Mouse (Mus musculus) forebrain, embryonic 14.5 days (tissue): ENCODE measurements around the gene Eml1. TPM values are rescaled to one million over a fixed set of nuclear protein-coding genes. Genes with fewer than 3 reads are reported as not detected.

Experiments used
- ATAC-seq: fragments of 200-750 bp; cut with Nextera tagmentation; 2 replicates; pipeline ENCODE4 v1.8.0; 2017; ENCODE audit warnings: mild to moderate bottlenecking, moderate library complexity
- DNase-seq: peaks from one replicate; pipeline ENCODE4 v3.0.0-alpha.2; 2015; ENCODE audit warnings: low spot score
- H3K27ac ChIP-seq: fragments of 300-500 bp; sonication (generic); 2 replicates; pipeline ENCODE4 v1.5.1; 2014; ENCODE audit warnings: low read depth, mild to moderate bottlenecking, control low read depth, low read length, moderate library complexity
- H3K27me3 ChIP-seq: fragments of 300-500 bp; sonication (generic); replicated peaks from 2 replicates; pipeline ENCODE4 v1.6.1; 2014; ENCODE audit warnings: low read length, control low read depth, mixed read lengths; ENCODE audit not compliant: control insufficient read depth, insufficient read depth
- H3K36me3 ChIP-seq: fragments of 300-500 bp; sonication (generic); 2 replicates; pipeline ENCODE4 v1.6.1; 2014; ENCODE audit warnings: low read length, control low read depth; ENCODE audit not compliant: control insufficient read depth, insufficient read depth
- H3K4me1 ChIP-seq: fragments of 300-500 bp; sonication (generic); 2 replicates; pipeline ENCODE4 v1.6.1; 2014; ENCODE audit warnings: antibody characterized with exemption, low read length, control low read depth; ENCODE audit not compliant: control insufficient read depth, insufficient read depth
- H3K4me2 ChIP-seq: fragments of 300-500 bp; sonication (generic); 2 replicates; pipeline ENCODE4 v1.6.1; 2014; ENCODE audit warnings: mild to moderate bottlenecking, control low read depth, low read length
- H3K4me3 ChIP-seq: fragments of 300-500 bp; sonication (generic); 2 replicates; pipeline ENCODE4 v1.5.1; 2014; ENCODE audit warnings: low read depth, low read length, control low read depth
- H3K9ac ChIP-seq: fragments of 300-500 bp; sonication (generic); 2 replicates; pipeline ENCODE4 v1.6.1; 2014; ENCODE audit warnings: mild to moderate bottlenecking, low read length, control low read depth, moderate library complexity
- H3K9me3 ChIP-seq: fragments of 300-500 bp; sonication (generic); replicated peaks from 2 replicates; pipeline ENCODE4 v1.6.1; 2016; ENCODE audit warnings: low read length, control low read depth, mixed read lengths; ENCODE audit not compliant: control insufficient read depth
- WGBS: fragments of 180-500 bp; shearing (Covaris S2); extraction: QIAGEN DNeasy Blood & Tissue Kit; methylation state at CpG from one replicate; pipeline ENCODE4 v1.1.7; 2014; 5-methylcytosine and 5-hydroxymethylcytosine counted together
- polyA plus RNA-seq: library from polyadenylated mRNA; unstranded; fragments of >200 nt; fragmentation: Nextera tagmentation; extraction: Ambion mirVana; gene quantifications from 2 replicates; pipeline ENCODE4 v1.2.1, GENCODE M21; 2014

Gene Eml1
- polyA plus RNA-seq, 1 experiment from 2014 or later = 52.2 TPM

DNA sequence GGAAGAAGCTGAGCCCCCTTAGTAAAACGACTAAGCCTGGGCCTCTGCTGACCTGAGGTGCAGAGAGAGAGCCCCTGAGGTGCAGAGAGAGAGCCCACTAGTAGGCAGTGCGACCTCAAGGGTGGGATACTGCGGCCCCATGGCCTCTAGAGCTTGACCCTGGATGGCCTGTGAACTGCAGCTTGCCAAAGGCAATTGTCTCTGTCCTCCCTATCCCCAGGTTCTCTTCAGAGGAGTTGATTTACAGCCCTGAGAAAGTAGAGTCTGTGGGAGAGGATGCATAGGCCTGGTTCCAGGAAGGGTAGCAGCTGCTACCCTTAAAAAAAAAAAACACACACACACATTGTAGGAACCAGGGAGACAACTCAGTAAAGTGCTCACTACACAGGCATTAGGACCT is 19.0 kb downstream of the Eml1 start:
- Histone ChIP-seq H3K4me2 (no peak overlapping the region), H3K4me3 (no peak overlapping the region), H3K27ac (no peak overlapping the region), H3K9ac (no peak overlapping the region), H3K9me3 (no peaks in the 10 kb centered on the region), H3K36me3 (no peaks in the 10 kb centered on the region), H3K27me3 (no peaks in the 10 kb centered on the region; the same call in 1 of the 2 replicates), H3K4me1 (peaks cover 16% of the 10 kb centered on the region; the same call in 1 of the 2 replicates)
- no peak for ATAC-seq
- no peak for DNase-seq
- 72% methylated on average over 3 of the region's 3 CpGs for WGBS

DNA sequence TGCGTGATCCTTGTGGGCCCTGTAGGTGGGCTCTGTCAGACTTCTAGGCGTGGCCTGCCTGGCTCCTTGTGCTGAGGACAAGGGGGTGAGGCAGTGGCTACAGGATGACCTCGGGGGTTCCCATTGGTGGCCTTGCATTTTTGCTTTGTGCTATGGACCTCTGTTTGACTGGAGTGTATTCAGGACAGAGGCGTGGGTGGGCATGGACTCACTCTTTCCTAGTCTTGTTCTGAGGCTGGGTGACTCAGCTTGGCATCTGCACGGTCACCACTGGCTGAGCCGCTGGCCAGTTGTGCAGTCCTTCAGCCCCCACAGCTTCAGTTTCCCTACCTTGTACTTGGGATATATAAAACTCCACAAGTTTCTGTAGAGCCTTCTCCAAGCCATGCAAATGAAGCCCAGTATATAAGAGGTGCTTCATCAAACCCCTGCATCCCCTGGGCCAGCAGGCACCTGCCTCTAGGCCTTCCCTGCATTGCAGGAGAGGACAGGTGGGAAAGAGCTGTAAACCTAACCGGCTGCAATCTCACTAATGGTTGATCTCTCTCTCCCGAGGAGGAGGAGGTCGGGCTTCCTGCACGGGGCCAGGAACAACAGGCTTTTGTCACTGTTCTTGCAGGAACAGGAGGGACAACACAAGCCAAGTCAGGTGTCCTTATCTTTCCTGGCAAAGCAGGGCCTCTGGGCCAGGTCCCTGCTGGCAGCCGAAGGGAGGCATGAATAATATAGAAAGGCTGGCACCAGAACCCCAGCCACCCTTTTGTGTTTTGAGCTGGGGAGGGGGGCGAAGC is 21.7 kb downstream of the Eml1 start:
- Histone ChIP-seq H3K27me3 (no peaks in the 10 kb centered on the region), H3K4me2 (no peak overlapping the region), H3K4me3 (no peak overlapping the region), H3K27ac (no peak overlapping the region), H3K36me3 (no peaks in the 10 kb centered on the region), H3K9ac (no peak overlapping the region), H3K4me1 (peaks cover 30% of the 10 kb centered on the region), H3K9me3 (no peaks in the 10 kb centered on the region)
- ATAC-seq (no peak), DNase-seq (no peak)
- WGBS = 65% methylated on average over 12 of the region's 12 CpGs

DNA sequence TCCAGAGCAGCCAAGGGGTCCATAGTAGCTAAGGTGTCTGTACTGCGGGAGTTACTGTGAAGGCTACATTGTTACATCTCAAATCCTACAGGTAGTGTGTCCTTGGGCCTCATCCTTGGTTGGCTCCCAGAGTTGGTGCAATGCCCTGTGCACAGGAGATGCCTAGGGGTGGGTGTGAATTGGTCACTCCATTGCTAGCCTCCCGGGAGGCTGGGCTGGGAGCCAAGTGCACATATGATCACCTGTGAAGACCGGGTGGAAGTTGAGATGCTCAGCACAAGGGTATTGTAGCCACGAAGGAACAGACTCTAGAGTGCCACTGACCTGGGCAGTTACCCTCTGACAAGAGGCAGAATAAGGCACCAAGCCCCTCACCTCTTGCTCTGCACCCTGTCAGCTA is 22.3 kb downstream of the Eml1 start:
- H3K36me3 ChIP-seq = no peaks in the 10 kb centered on the region
- no peak overlapping the region for H3K4me3 ChIP-seq
- no peaks in the 10 kb centered on the region for H3K9me3 ChIP-seq
- 70% methylated on average over 4 of the region's 4 CpGs for WGBS
- H3K27me3 ChIP-seq = no peaks in the 10 kb centered on the region
- no peak for ATAC-seq
- H3K9ac ChIP-seq = no peak overlapping the region
- H3K27ac ChIP-seq = no peak overlapping the region
- no peak overlapping the region for H3K4me2 ChIP-seq
- H3K4me1 ChIP-seq = peaks cover 30% of the 10 kb centered on the region
- DNase-seq = no peak

DNA sequence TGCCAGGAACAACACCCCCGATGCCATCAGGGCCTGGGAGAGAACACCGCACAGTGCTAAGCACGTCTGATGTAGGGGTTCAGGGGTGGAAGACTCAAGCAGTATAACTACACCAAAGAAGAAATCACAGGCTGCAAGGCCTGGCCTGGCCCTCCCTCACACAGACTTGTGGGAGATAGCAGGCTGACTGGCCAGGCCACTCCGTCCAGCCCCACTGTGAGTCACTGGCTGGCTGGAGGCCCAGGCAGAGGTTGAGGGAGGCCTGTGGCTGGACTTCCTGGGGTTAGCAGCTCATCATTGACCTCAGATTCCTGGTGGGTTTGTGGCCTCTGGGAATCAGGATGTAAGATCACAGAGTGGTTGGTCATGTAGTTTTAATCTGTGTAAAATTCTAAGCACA is 22.9 kb downstream of the Eml1 start:
- 79% methylated on average over 4 of the region's 4 CpGs for WGBS
- Histone ChIP-seq H3K9me3 (no peaks in the 10 kb centered on the region), H3K27me3 (no peaks in the 10 kb centered on the region), H3K4me3 (no peak overlapping the region), H3K4me1 (peaks cover 30% of the 10 kb centered on the region), H3K36me3 (no peaks in the 10 kb centered on the region), H3K4me2 (no peak overlapping the region), H3K9ac (no peak overlapping the region), H3K27ac (no peak overlapping the region)
- no peak for DNase-seq
- ATAC-seq = no peak

DNA sequence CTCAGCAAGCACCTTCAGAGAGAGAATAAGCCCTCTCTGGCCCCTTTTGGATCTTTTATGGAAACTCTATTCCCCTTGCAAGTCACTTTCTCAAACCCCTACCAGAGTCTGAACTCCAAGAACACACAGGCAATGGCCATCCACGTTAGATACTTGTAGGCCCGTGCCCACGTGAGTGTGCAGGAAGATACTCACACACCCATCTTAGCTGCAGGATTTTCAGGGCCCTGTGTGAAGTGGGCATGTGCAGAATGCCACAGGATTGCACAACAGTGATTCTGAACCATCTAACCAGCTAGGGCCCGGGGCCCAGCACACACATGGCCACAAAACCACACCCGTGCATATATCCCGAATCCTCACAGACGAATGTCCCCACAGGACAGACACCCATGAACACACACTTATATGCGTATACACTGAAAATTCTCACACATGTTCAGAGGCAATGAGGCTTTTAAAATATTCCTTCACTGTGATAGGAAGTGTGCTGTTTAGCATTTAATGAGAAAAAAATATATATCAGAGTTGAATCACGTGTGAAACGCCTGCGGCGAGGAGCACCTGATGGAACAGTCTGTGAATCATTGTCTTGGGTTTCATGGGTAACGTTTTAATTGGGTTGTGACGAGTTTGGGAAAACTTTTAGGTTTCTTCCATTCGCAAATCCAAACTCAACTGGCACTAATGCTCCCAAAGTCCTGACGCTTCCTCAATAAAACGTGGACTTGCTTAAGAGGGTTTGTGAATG is 24.0 kb downstream of the Eml1 start:
- Histone ChIP-seq H3K4me1 (peaks cover 30% of the 10 kb centered on the region), H3K27ac (peak overlapping the region; percentile 88; the same call in 1 of the 2 replicates)

DNA sequence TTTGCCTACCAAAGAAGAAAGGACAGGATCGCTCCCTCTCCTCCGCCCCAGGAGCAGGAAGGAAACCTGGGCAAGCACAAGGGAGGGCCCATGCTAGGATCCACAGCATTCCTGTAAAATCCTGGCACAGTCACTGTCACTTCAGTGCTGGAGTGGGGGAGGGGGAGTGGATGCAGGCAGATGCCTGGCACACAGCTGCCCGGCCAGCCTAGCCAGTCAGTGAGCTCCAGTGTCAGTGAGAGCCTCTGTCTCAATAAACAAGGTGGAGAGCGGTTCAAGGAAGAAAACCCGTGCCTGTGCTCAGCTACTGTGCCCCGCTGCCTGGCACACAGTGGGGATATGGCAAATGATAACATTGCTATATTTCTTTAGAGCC is 24.5 kb downstream of the Eml1 start:
- Histone ChIP-seq H3K27ac (peak overlapping the region; percentile 88), H3K27me3 (no peaks in the 10 kb centered on the region), H3K36me3 (no peaks in the 10 kb centered on the region), H3K4me3 (no peak overlapping the region), H3K9me3 (no peaks in the 10 kb centered on the region), H3K4me1 (peaks cover 30% of the 10 kb centered on the region), H3K4me2 (no peak overlapping the region), H3K9ac (no peak overlapping the region)
- DNase-seq = no peak
- WGBS = 67% methylated on average over 6 of the region's 6 CpGs
- no peak for ATAC-seq

More for the DNA sequence above, 24.0 kb downstream of the Eml1 start:
- Histone ChIP-seq H3K4me2 (no peak overlapping the region), H3K4me3 (no peak overlapping the region), H3K9me3 (no peaks in the 10 kb centered on the region), H3K36me3 (no peaks in the 10 kb centered on the region), H3K9ac (no peak overlapping the region), H3K27me3 (no peaks in the 10 kb centered on the region)
- 85% methylated on average over 17 of the region's 17 CpGs for whole genome bisulfite sequencing
- no peak for ATAC-seq
- no peak for DNase-seq

DNA sequence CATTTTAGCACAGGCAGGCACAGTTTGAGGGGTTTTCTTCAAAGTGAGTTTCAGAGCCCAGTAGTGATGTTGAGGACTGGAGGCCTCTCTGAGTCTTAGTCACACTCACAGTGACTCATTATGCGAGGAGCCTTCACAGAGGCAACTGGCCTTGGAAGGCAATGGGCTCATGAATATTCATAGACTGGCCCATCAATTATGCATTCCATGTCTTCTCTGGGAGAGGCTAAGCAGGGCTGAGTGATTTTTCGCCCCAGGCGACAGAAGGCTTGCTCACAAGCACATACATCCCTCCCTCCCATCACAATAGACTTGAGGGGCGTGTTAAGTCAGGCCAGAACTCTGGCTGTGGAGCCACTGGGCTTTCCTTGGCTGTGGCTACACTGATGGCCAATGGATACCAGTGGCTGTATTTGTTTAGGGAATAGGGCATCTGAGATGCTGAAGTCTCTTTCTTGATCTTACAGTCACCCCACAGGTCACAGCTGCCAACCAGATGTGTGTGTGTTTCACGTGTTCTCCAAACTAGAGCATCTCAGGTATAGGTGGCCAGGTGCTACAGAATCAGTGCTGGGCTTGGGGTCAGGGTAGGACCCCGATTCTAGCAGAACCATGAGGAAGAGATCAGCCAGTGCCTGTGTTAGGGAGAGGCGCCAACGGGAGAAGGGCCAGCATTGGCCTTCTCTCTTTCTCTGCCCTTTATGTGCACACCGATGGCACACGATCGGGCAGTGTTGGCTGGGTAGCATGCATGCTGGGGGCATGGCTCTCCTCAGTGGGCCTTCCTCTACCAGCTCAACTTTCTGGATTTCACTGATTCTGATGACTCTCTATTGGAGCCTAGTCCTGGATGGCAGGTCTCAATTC is 25.6 kb downstream of the Eml1 start:
- Histone ChIP-seq H3K4me2 (no peak overlapping the region), H3K4me3 (no peak overlapping the region), H3K27me3 (no peaks in the 10 kb centered on the region), H3K9ac (no peak overlapping the region), H3K27ac (peak overlapping the region; percentile 88), H3K4me1 (peaks cover 30% of the 10 kb centered on the region), H3K9me3 (no peaks in the 10 kb centered on the region), H3K36me3 (no peaks in the 10 kb centered on the region)
- WGBS = 42% methylated on average over 11 of the region's 11 CpGs
- ATAC-seq = peak; percentile 96
- peak; percentile 98 for DNase-seq

DNA sequence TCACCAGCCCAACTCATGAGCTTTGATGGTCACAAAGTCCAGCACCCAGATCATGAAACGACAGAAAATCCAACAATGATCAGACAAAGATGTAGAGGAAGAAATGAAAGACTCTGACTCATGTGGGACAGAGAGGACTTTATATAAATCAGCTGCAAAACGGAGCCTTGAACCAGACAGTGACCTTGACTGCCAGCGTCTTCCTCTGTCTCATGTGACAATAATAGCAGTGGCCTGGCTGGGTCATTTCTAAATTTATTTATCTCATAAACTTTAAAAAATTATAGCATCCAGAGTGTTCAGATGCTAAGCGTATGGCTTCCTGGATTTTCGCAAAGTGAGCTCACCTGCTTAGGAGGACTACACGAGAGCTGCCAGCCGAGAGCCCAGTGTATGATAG is 27.9 kb downstream of the Eml1 start:
- H3K9me3 ChIP-seq = no peaks in the 10 kb centered on the region
- H3K4me2 ChIP-seq = no peak overlapping the region
- ATAC-seq (no peak), DNase-seq (no peak)
- H3K36me3 ChIP-seq = no peaks in the 10 kb centered on the region
- H3K27ac ChIP-seq = no peak overlapping the region
- 91% methylated on average over 7 of the region's 7 CpGs for WGBS
- H3K4me3 ChIP-seq = no peak overlapping the region
- no peaks in the 10 kb centered on the region for H3K27me3 ChIP-seq
- peaks cover 27% of the 10 kb centered on the region for H3K4me1 ChIP-seq
- no peak overlapping the region for H3K9ac ChIP-seq
